Mouse (Mus musculus) heart, adult 2 months (tissue): ENCODE results near the gene Gm11555. TPM values are rescaled to one million over a fixed set of nuclear protein-coding genes. Genes with fewer than 3 reads are reported as not detected.
"Not testable (repeated sequence)": the region's sequence is repeated elsewhere in the genome, so short reads cannot be mapped to it uniquely, and the experiment has no call there.

Experiments used
- DNase-seq, 2 experiments: peaks; one replicate each; pipeline ENCODE4 v3.0.0; 2021
- H3K27ac ChIP-seq: fragments of 200-600 bp; 2 replicates; pipeline ENCODE4 v1.8.1; 2022
- H3K27me3 ChIP-seq: fragments of 200-500 bp; 2 replicates; pipeline ENCODE4 v1.6.1; 2012; ENCODE audit warnings: mild to moderate bottlenecking, low read length, inconsistent platforms, mixed read lengths; ENCODE audit not compliant: control insufficient read depth, insufficient read depth
- H3K36me3 ChIP-seq: fragments of 200-500 bp; 2 replicates; pipeline ENCODE4 v1.6.1; 2012; ENCODE audit warnings: low read length, inconsistent platforms; ENCODE audit not compliant: control insufficient read depth, insufficient read depth
- H3K4me1 ChIP-seq: fragments of 200-500 bp; 2 replicates; pipeline ENCODE4 v1.6.1; 2011; ENCODE audit warnings: low read length; ENCODE audit not compliant: control insufficient read depth, insufficient read depth
- H3K4me3 ChIP-seq: fragments of 200-600 bp; 2 replicates; pipeline ENCODE4 v1.8.1; 2022
- H3K79me2 ChIP-seq: fragments of 200-500 bp; replicated peaks from 2 replicates; pipeline ENCODE4 v1.6.1; 2012; ENCODE audit warnings: mild to moderate bottlenecking, inconsistent platforms, low read length, moderate library complexity, mixed read lengths; ENCODE audit not compliant: control insufficient read depth, insufficient read depth
- H3K9ac ChIP-seq: fragments of 200-500 bp; 2 replicates; pipeline ENCODE4 v1.6.1; 2012; ENCODE audit warnings: low read depth, mild to moderate bottlenecking, control low read depth, inconsistent platforms, low read length, mixed read lengths
- CTCF ChIP-seq: fragments of 200-600 bp; IDR thresholded peaks from 2 replicates; pipeline ENCODE4 v1.8.1; 2022; ENCODE audit warnings: antibody characterized with exemption, mild to moderate bottlenecking, moderate library complexity
- EP300 ChIP-seq: fragments of 200-500 bp; IDR thresholded peaks from 2 replicates; pipeline ENCODE4 v1.6.1; 2011; ENCODE audit warnings: low read depth, low read length, control low read depth; ENCODE audit not compliant: insufficient read depth
- POLR2A ChIP-seq: fragments of 200-500 bp; IDR thresholded peaks from 2 replicates; pipeline ENCODE4 v1.6.1; 2011; ENCODE audit warnings: mild to moderate bottlenecking, low read depth, low read length, control low read depth; ENCODE audit not compliant: insufficient read depth
- WGBS: fragments of 180-500 bp; shearing (Covaris S2); methylation state at CpG from one replicate; pipeline ENCODE4 v1.1.7; 2018; 5-methylcytosine and 5-hydroxymethylcytosine counted together
- intact Hi-C: fragments of 180-260 bp; cut with DNase I; formaldehyde crosslinking; loops from one replicate; pipeline ENCODE4 v1.15.1; 2025
- polyA plus RNA-seq: library from polyadenylated mRNA; depleted of rRNA; stranded (reverse); fragments of >200 nt; gene quantifications from 2 replicates; pipeline ENCODE4 v1.2.3, GENCODE M21; 2012
- total RNA-seq, 2 experiments: library from RNA; stranded (reverse); gene quantifications; 2 replicates each; pipeline ENCODE4 v1.2.3; 2021

Gm11555 gene
- total and polyA plus RNA-seq, 3 experiments: not detected

GRCm38 (mm10) chr11:99659256-99659655 is 9.2 kb upstream of the Gm11555 start:
- no peaks in the 10 kb centered on the region for H3K4me1 ChIP-seq
- no peaks in the 10 kb centered on the region for H3K36me3 ChIP-seq
- H3K27ac ChIP-seq: no peak overlapping the region
- H3K27me3 ChIP-seq: 0 out of 2 replicates have a peak, but pooled peaks cover 3% of the 10 kb centered on the region
- TF ChIP-seq CTCF (no peak), POLR2A (no peak), EP300 (no peak)
- DNase-seq: no peak
- H3K79me2 ChIP-seq: no peaks in the 10 kb centered on the region
- no peak overlapping the region for H3K4me3 ChIP-seq
- intact Hi-C loops: no loop called here
- no peak overlapping the region for H3K9ac ChIP-seq
- 59% methylated on average over 4 of the region's 4 CpGs for WGBS

GRCm38 (mm10) chr11:99658467-99659010 is 8.5 kb upstream of the Gm11555 start, which contains the start of gene Gm11563:
Gene Gm11563 (minus strand): TSS chr11:99658960.
- H3K4me1 ChIP-seq, H3K27me3 ChIP-seq, DNase-seq, H3K27ac ChIP-seq, H3K36me3 ChIP-seq, H3K4me3 ChIP-seq, H3K9ac ChIP-seq, H3K79me2 ChIP-seq, intact Hi-C loops: not testable (repeated sequence)
- WGBS: 69% methylated on average over 10 of the region's 10 CpGs

- Histone ChIP-seq H3K79me2 (no peaks in the 10 kb centered on the region), H3K36me3 (no peaks in the 10 kb centered on the region), H3K4me3 (no peak overlapping the region), H3K4me1 (no peaks in the 10 kb centered on the region), H3K27me3 (0 out of 2 replicates have a peak, but pooled peaks cover 3% of the 10 kb centered on the region), H3K27ac (no peak overlapping the region), H3K9ac (no peak overlapping the region)
- no peak for TF ChIP-seq POLR2A
- no peak for TF ChIP-seq EP300
- no peak for TF ChIP-seq CTCF
- WGBS: 58% methylated on average over 5 of the region's 5 CpGs
- intact Hi-C loops: no loop called here
- no peak for DNase-seq
These were observed 7.0 kb upstream of the Gm11555 start for GRCm38 (mm10) chr11:99657051-99657450.

- Histone ChIP-seq H3K27ac (no peak overlapping the region), H3K27me3 (no peaks in the 10 kb centered on the region; the same call in 1 of the 2 replicates), H3K9ac (no peak overlapping the region), H3K4me1 (no peaks in the 10 kb centered on the region), H3K36me3 (no peaks in the 10 kb centered on the region), H3K79me2 (no peaks in the 10 kb centered on the region), H3K4me3 (no peak overlapping the region)
- 78% methylated on average over 15 of the region's 15 CpGs for WGBS
- DNase-seq: no peak
- intact Hi-C loops: no loop called here
- TF ChIP-seq CTCF (no peak), EP300 (no peak), POLR2A (no peak)
These were observed 3.6 kb downstream of the Gm11555 start for GRCm38 (mm10) chr11:99646444-99646843.

- WGBS: 65% methylated on average over 3 of the region's 3 CpGs
- Histone ChIP-seq H3K4me1 (no peaks in the 10 kb centered on the region), H3K79me2 (no peaks in the 10 kb centered on the region), H3K9ac (no peak overlapping the region), H3K27ac (no peak overlapping the region), H3K36me3 (no peaks in the 10 kb centered on the region), H3K4me3 (no peak overlapping the region), H3K27me3 (no peaks in the 10 kb centered on the region; the same call in 1 of the 2 replicates)
- TF ChIP-seq POLR2A (no peak), CTCF (no peak), EP300 (no peak)
- intact Hi-C loops: no loop called here
- DNase-seq: no peak
These were observed 5.7 kb downstream of the Gm11555 start for GRCm38 (mm10) chr11:99644351-99644750.

GRCm38 (mm10) chr11:99643635-99644139 is 6.3 kb downstream of the Gm11555 start, which contains the start of gene Krtap4-7:
Gene Krtap4-7 (minus strand): TSS chr11:99644089.
- H3K36me3 ChIP-seq, H3K27me3 ChIP-seq, H3K4me3 ChIP-seq, H3K9ac ChIP-seq, H3K4me1 ChIP-seq, H3K27ac ChIP-seq, DNase-seq, H3K79me2 ChIP-seq, intact Hi-C loops: not testable (repeated sequence)
- WGBS: 75% methylated on average over 9 of the region's 9 CpGs
